Mouse (Mus musculus): ENCODE results near the gene Mark4.

DNA sequence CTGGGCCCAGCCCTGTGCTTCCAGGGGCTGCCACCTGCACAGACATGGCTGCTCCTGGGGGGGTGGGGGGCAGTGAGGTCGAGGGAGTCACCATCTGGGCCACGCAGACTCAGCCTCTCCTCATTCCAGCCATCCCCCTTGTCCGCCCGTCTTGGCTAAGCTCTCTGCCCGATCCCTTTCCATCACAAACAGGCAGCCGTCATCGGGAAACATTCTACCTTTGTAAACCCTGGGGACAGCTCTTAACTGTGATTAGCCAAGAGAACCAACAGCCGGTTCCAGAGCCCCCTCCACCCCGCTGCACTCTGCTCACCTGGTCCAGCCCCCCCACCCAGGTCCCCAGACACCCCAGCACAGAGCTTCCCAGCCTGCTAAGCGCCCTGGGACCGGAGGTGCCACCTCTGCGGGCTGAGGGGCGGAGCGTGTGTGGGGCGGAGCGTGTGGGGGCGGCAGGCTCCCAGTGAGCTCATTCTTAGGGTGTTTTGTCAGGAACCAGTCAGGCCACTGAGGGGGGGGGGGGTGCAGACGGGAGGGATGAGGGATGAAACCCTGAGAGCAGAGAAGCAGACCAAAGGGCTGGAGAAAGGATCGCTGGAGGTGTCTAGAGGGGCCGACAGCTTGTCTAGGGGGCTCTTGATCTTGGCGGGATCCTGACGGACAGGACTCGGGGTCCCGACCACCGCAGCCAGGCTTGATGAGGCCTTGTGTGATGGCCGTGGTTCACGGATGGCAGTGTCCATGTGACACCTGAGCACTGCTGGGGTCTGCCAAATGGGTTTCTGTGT lies 58.9 kb downstream of the Mark4 start:
- no peak for TF ChIP-seq POLR2A (IDR thresholded peaks at IDR 0.05; ENCODE audit: low read depth, low read length)
- no peak for TF ChIP-seq CTCF (IDR thresholded peaks at IDR 0.05; ENCODE audit: extremely low read depth, insufficient read depth, insufficient read length, insufficient replicate concordance)

Measured in spleen, adult 2 months (tissue).